Mouse (Mus musculus) cortical plate, adult 2 months (tissue): ENCODE data around the gene Llgl1.

ENCODE experiments used
- CTCF ChIP-seq: fragments of 200-500 bp; IDR thresholded peaks from 2 replicates; pipeline ENCODE4 v1.5.1; 2011; ENCODE audit warnings: mild to moderate bottlenecking, control low read depth, low read length; ENCODE audit not compliant: insufficient read depth; ENCODE audit errors: extremely low read depth
- POLR2A ChIP-seq: fragments of 200-500 bp; IDR thresholded peaks from 2 replicates; pipeline ENCODE4 v1.6.1; 2011; ENCODE audit warnings: mild to moderate bottlenecking, low read length, control low read depth; ENCODE audit not compliant: insufficient read depth; ENCODE audit errors: extremely low read depth

GRCm38 (mm10) chr11:60740321-60740720 lies 40.8 kb downstream of the Llgl1 start:
- TF ChIP-seq CTCF (no peak), POLR2A (no peak)
